In genomic region chr10:117776281-117777102, GRCm38 (mm10) we compare ENCODE assay signal across 24 mouse cellular contexts. TPM values are rescaled to one million over a fixed set of nuclear protein-coding genes. Genes with fewer than 3 reads are reported as not detected.
DNase-seq lines count a peak whose midpoint lies in the region; ATAC-seq lines count a peak whose summit lies in the region.
"Had no signal": no experiment of that assay in that cellular context is flagged by ENCODE, and none has a peak within 500 bp of the region (broad histone marks: within the 10 kb centered on the region; RNA-seq: fewer than 3 reads in every experiment).

No protein-coding gene starts in this region.

- H3K4me3 ChIP-seq in midbrain, embryonic 11.5 days (ENCODE audit: low read depth, low read length), result no peak overlapping the region
- no peak overlapping the region for H3K4me3 ChIP-seq in midbrain, embryonic 16.5 days (ENCODE audit: low read depth, low read length)
- H3K4me3 ChIP-seq: embryonic facial prominence, embryonic 10.5 days; embryonic facial prominence, embryonic 12.5 days; erythroblast, embryonic 14.5 days; forebrain, embryonic 10.5 days; forebrain, embryonic 12.5 days; forebrain, embryonic 15.5 days had no signal

- H3K27ac ChIP-seq in midbrain, embryonic 11.5 days (ENCODE audit: low read depth, low read length), result no peak overlapping the region
- H3K27ac ChIP-seq in midbrain, embryonic 16.5 days (ENCODE audit: low read length), result no peak overlapping the region
- H3K27ac ChIP-seq: embryonic facial prominence, embryonic 10.5 days; embryonic facial prominence, embryonic 12.5 days; forebrain, embryonic 10.5 days; forebrain, embryonic 12.5 days; forebrain, embryonic 15.5 days had no signal

- H3K4me2 ChIP-seq in midbrain, embryonic 11.5 days, result no peak overlapping the region
- H3K4me2 ChIP-seq in midbrain, embryonic 16.5 days (ENCODE audit: low read length), result no peak overlapping the region
- H3K4me2 ChIP-seq: embryonic facial prominence, embryonic 12.5 days; forebrain, embryonic 12.5 days; forebrain, embryonic 15.5 days had no signal

- peak; percentile 89 for DNase-seq in heart, adult 11 months
- DNase-seq in heart, postnatal 4 days, result no peak
- DNase-seq in midbrain, embryonic 11.5 days (ENCODE audit: low spot score, missing footprints), result peak; percentile 72
- DNase-seq in testis, postnatal 14 days (ENCODE audit: low spot score), result no peak
- no peak for DNase-seq in thymus, postnatal 25 days
- DNase-seq: adrenal gland, adult 8-10 months; adrenal gland, postnatal 14 days; adrenal gland, postnatal 36 days; cerebellum, adult 11-12 months; cerebellum, adult 2 months; cerebellum, adult 9-10 months; cerebellum, postnatal 10 days; cerebellum, postnatal 25 days; forebrain, postnatal 0 days had no signal

- 93% methylated on average over 12 of the region's 12 CpGs for WGBS in midbrain, embryonic 11.5 days
- 96% methylated on average over 12 of the region's 12 CpGs for WGBS in midbrain, embryonic 16.5 days

- H3K36me3 ChIP-seq in midbrain, embryonic 11.5 days (ENCODE audit: control insufficient read depth, insufficient read depth, low read length), result peaks cover 37% of the 10 kb centered on the region
- H3K36me3 ChIP-seq in midbrain, embryonic 16.5 days (ENCODE audit: control insufficient read depth, insufficient read depth, low read length), result peaks cover 34% of the 10 kb centered on the region

- H3K27me3 ChIP-seq in midbrain, embryonic 11.5 days (ENCODE audit: control insufficient read depth, insufficient read depth, low read length), result no peaks in the 10 kb centered on the region
- no peaks in the 10 kb centered on the region for H3K27me3 ChIP-seq in midbrain, embryonic 16.5 days (ENCODE audit: control insufficient read depth, insufficient read depth, low read depth, low read length)
- H3K27me3 ChIP-seq: embryonic facial prominence, embryonic 12.5 days; forebrain, embryonic 12.5 days; forebrain, embryonic 15.5 days had no signal

- ATAC-seq in midbrain, embryonic 11.5 days (ENCODE audit: low FRiP score), result no peak
- no peak for ATAC-seq in midbrain, embryonic 16.5 days
- peak; percentile 23; the same call in 1 of the 2 replicates for ATAC-seq in erythroblast, adult 5-6 weeks (replicated peaks; ENCODE audit: low FRiP score, poor library complexity, severe bottlenecking)
- ATAC-seq in megakaryocyte-erythroid progenitor cell, adult 5-6 weeks (replicated peaks; ENCODE audit: low FRiP score, low TSS enrichment, poor library complexity, severe bottlenecking), result peak; percentile 51; the same call in 1 of the 2 replicates
- ATAC-seq: activated CD4-positive, CD25-positive, alpha-beta regulatory T cell, adult 4 months; forebrain, embryonic 15.5 days; forebrain, postnatal 0 days had no signal

- H3K9ac ChIP-seq in midbrain, embryonic 11.5 days (ENCODE audit: low read length), result no peak overlapping the region
- no peak overlapping the region for H3K9ac ChIP-seq in midbrain, embryonic 16.5 days (ENCODE audit: low read depth, low read length)
- H3K9ac ChIP-seq: embryonic facial prominence, embryonic 12.5 days; forebrain, embryonic 12.5 days; forebrain, embryonic 15.5 days; forebrain, postnatal 0 days had no signal

- H3K9me3 ChIP-seq in midbrain, embryonic 11.5 days (ENCODE audit: control insufficient read depth, low read length), result no peaks in the 10 kb centered on the region
- no peaks in the 10 kb centered on the region for H3K9me3 ChIP-seq in midbrain, embryonic 16.5 days (replicated peaks; ENCODE audit: control insufficient read depth, low read length, poor library complexity, severe bottlenecking)
- H3K9me3 ChIP-seq: embryonic facial prominence, embryonic 10.5 days; embryonic facial prominence, embryonic 12.5 days; forebrain, embryonic 10.5 days; forebrain, embryonic 12.5 days; forebrain, embryonic 15.5 days had no signal

- no peaks in the 10 kb centered on the region for H3K4me1 ChIP-seq in midbrain, embryonic 11.5 days (ENCODE audit: control insufficient read depth, insufficient read depth, low read length)
- no peaks in the 10 kb centered on the region for H3K4me1 ChIP-seq in midbrain, embryonic 16.5 days (ENCODE audit: control insufficient read depth, insufficient read depth, low read length)
- H3K4me1 ChIP-seq: embryonic facial prominence, embryonic 10.5 days; embryonic facial prominence, embryonic 12.5 days; forebrain, embryonic 10.5 days; forebrain, embryonic 12.5 days; forebrain, embryonic 15.5 days had no signal

RNA-seq across cellular contexts. Expression of gene Nup107, which starts 16.0 kb away (rescaled TPM):
- total RNA-seq in heart, postnatal 4 days (2021), result 10 to 100 TPM; 23.6 to 26.3 TPM
- 95.1 and 99.0 TPM in 2 replicates for polyA plus RNA-seq in midbrain, embryonic 11.5 days (2014; fragmentation: Nextera tagmentation; extraction: Ambion mirVana)
- 29.4 and 34.9 TPM in 2 replicates for polyA plus RNA-seq in midbrain, embryonic 16.5 days (2015; fragmentation: Nextera tagmentation; extraction: Ambion mirVana)
- 14.6 and 42.2 TPM in 2 replicates for total RNA-seq in erythroblast, adult 5-6 weeks (2015; ENCODE audit: low replicate concordance)
- 24.7 and 26.9 TPM in 2 replicates for total RNA-seq in erythroblast, adult 5-6 weeks (2017; ENCODE audit: low replicate concordance)
- 87.2 and 100 TPM in 2 replicates for total RNA-seq in megakaryocyte-erythroid progenitor cell, adult 5-6 weeks (2014; fragmentation: Nextera tagmentation)
- total RNA-seq in megakaryocyte-erythroid progenitor cell, adult 5-6 weeks (2017), result 128 and 133 TPM in 2 replicates

RNA-seq across cellular contexts. Expression of gene Slc35e3, which starts 30.3 kb away (rescaled TPM):
- 1 to 10 TPM; 7.3 to 8.8 TPM for total RNA-seq in heart, postnatal 4 days (2021)
- 21.4 TPM in 2 replicates for polyA plus RNA-seq in midbrain, embryonic 11.5 days (2014; fragmentation: Nextera tagmentation; extraction: Ambion mirVana)
- polyA plus RNA-seq in midbrain, embryonic 16.5 days (2015; fragmentation: Nextera tagmentation; extraction: Ambion mirVana), result 34.4 and 34.8 TPM in 2 replicates
- 0.38 and 0.84 TPM in 2 replicates for total RNA-seq in erythroblast, adult 5-6 weeks (2015; ENCODE audit: low replicate concordance)
- 0.43 and 1.1 TPM in 2 replicates for total RNA-seq in erythroblast, adult 5-6 weeks (2017; ENCODE audit: low replicate concordance)
- total RNA-seq in megakaryocyte-erythroid progenitor cell, adult 5-6 weeks (2014; fragmentation: Nextera tagmentation), result 1.3 and 7.2 TPM in 2 replicates
- total RNA-seq in megakaryocyte-erythroid progenitor cell, adult 5-6 weeks (2017), result 5.0 and 5.2 TPM in 2 replicates
- polyA plus RNA-seq: erythroblast, embryonic 14.5 days had no signal

Comparison
In these comparisons a context has a peak if more than half of its experiments do, and no peak if none do; other contexts are left out.
1. DNase-seq: peak in heart, adult 11 months (single experiment) and midbrain, embryonic 11.5 days (single experiment); none in heart, postnatal 4 days (single experiment), testis, postnatal 14 days (single experiment) and thymus, postnatal 25 days (single experiment).
2. ATAC-seq: peak in erythroblast, adult 5-6 weeks (single experiment) and megakaryocyte-erythroid progenitor cell, adult 5-6 weeks (single experiment); none in midbrain, embryonic 11.5 days (single experiment) and midbrain, embryonic 16.5 days (single experiment).